Mouse (Mus musculus): ENCODE measurements around the gene Ywhah. TPM values are rescaled to one million over a fixed set of nuclear protein-coding genes. Genes with fewer than 3 reads are reported as not detected.

Ywhah gene
- polyA plus RNA-seq, 1 experiment from 2014 or later = 133 TPM

DNA sequence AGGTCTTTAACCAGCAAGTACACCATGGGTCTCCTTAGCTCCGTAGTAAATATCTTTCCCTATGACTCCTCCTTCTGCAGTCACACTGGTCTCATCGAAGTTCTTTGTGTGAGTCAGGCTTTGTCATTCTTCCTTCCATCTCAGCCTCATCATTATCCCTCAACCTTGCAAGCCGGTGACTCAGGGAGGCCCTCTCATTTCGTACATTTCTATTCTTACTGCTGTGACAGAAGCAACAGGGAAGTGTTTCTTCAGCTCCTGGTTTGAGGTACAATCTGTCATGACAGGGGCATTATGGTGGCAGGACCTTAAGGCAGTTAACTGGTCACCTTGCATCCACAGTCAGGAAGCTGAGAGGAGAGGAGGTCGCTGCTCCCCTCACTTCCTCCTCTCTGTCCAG lies 15.8 kb upstream of the Ywhah start:
- TF ChIP-seq CTCF (IDR thresholded peaks at IDR 0.05; ENCODE audit: low read depth) (no peak), EP300 (IDR thresholded peaks at IDR 0.05; ENCODE audit: low read depth) (no peak)
- WGBS (ENCODE audit: insufficient replicate concordance) = 75% methylated on average over 5 of the region's 5 CpGs
- Histone ChIP-seq H3K4me2 (ENCODE audit: low read depth, low read length) (no peak overlapping the region), H3K9me3 (ENCODE audit: low read length) (no peaks in the 10 kb centered on the region), H3K27me3 (ENCODE audit: insufficient read depth, low read length) (no peaks in the 10 kb centered on the region), H3K4me1 (ENCODE audit: insufficient read depth) (no peaks in the 10 kb centered on the region), H3K4me3 (ENCODE audit: low read depth, low read length) (no peak overlapping the region), H3K9ac (replicated peaks) (no peak overlapping the region), H3K36me3 (replicated peaks; ENCODE audit: insufficient read depth, low read length) (no peaks in the 10 kb centered on the region), H3K27ac (ENCODE audit: low read depth) (no peak overlapping the region)
- DNase-seq (no peak), ATAC-seq (no peak)

DNA sequence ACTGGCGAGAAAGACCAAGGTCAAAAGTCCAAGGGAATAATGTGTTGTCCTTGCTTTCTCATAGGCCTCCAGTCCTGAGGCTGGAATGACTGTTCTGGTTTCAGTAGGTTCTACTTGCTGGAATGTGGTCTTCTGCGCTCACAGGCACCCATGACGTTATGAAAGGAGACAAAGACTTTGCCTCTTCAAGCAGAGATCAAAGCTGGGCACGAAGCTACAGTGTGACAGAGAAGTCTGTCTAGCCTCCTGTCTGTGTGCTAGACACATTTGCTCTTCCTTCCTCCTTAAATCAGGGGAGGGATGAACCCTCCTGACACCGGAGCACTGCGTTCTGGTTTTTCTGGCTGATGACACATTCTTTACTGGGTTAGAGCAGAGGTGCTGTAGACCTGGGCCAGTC lies 15.1 kb upstream of the Ywhah start:
- no peaks in the 10 kb centered on the region for H3K27me3 ChIP-seq (ENCODE audit: insufficient read depth, low read length)
- 57% methylated on average over 6 of the region's 6 CpGs for WGBS (ENCODE audit: insufficient replicate concordance)
- H3K4me3 ChIP-seq (ENCODE audit: low read depth, low read length) = no peak overlapping the region
- no peak for ATAC-seq
- H3K9ac ChIP-seq (replicated peaks) = no peak overlapping the region
- H3K27ac ChIP-seq (ENCODE audit: low read depth) = no peak overlapping the region
- H3K4me2 ChIP-seq (ENCODE audit: low read depth, low read length) = no peak overlapping the region
- H3K9me3 ChIP-seq (ENCODE audit: low read length) = no peaks in the 10 kb centered on the region
- no peak for DNase-seq
- H3K4me1 ChIP-seq (ENCODE audit: insufficient read depth) = no peaks in the 10 kb centered on the region
- no peak for TF ChIP-seq CTCF (IDR thresholded peaks at IDR 0.05; ENCODE audit: low read depth)
- TF ChIP-seq EP300 (IDR thresholded peaks at IDR 0.05; ENCODE audit: low read depth) = no peak
- H3K36me3 ChIP-seq (replicated peaks; ENCODE audit: insufficient read depth, low read length) = no peaks in the 10 kb centered on the region

DNA sequence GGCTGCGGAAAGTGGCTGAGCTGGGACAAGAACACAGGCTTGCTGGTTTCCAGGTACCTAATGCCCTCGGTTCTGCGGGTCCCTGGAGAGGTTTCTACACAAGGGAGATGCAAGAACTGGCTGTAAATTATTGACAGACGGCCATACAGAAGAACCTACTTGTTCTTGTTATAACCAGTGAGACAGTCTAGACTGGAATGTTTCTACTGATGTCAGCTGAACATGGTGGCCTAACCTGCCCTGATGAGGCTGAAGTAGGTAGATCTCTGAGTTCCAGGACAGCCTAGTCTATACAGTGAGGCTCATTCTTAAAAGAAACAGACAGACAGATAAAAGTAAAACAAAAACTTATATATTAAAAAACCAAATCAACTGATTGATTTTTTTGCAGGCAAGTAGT lies 14.5 kb upstream of the Ywhah start:
- Histone ChIP-seq H3K9ac (replicated peaks) (no peak overlapping the region), H3K4me2 (ENCODE audit: low read depth, low read length) (no peak overlapping the region), H3K4me1 (ENCODE audit: insufficient read depth) (no peaks in the 10 kb centered on the region; the same call in 1 of the 2 replicates), H3K9me3 (ENCODE audit: low read length) (no peaks in the 10 kb centered on the region), H3K27ac (ENCODE audit: low read depth) (no peak overlapping the region), H3K4me3 (ENCODE audit: low read depth, low read length) (no peak overlapping the region), H3K27me3 (ENCODE audit: insufficient read depth, low read length) (no peaks in the 10 kb centered on the region), H3K36me3 (replicated peaks; ENCODE audit: insufficient read depth, low read length) (no peaks in the 10 kb centered on the region)
- DNase-seq = no peak
- ATAC-seq = peak; percentile 49; the same call in 1 of the 2 replicates
- TF ChIP-seq CTCF (IDR thresholded peaks at IDR 0.05; ENCODE audit: low read depth) (no peak), EP300 (IDR thresholded peaks at IDR 0.05; ENCODE audit: low read depth) (no peak)
- 63% methylated on average over 4 of the region's 4 CpGs for WGBS (ENCODE audit: insufficient replicate concordance)

DNA sequence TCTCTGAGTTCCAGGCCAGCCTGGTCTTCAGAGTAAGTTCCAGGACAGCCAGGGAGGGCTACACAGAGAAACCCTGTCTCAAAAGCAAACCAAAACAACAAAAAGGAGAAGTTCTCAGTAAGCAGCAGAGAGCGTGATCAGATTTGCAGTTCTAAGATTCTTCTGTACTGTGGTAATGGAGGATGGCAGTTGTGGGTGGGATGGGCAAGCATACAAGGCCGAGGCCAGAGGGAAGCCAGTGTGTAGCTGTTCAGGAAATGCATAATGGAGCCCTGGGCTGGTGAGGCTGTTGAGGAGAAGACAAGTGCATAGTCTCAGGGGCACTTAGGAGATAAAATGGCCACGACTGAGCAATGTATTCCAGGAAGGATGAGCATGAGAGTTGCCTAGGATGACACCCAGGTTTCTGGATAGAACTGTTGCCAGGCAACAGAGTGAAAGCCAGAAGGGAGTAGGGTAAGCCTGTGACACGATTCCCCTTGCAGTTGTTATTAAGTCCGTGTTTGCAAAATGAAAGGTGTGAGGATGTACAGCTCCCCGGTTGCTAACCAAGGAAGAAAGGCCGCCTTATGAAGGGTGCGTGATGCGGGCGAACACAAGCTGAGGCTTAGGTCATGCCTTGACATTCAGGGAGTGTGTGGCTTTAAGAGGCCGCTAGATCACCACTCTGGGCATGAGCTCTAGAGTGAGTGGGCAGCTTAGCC lies 13.0 kb upstream of the Ywhah start:
- H3K4me3 ChIP-seq (ENCODE audit: low read depth, low read length) = no peak overlapping the region
- DNase-seq (no peak), ATAC-seq (no peak)
- H3K9ac ChIP-seq (replicated peaks) = no peak overlapping the region
- no peaks in the 10 kb centered on the region; the same call in 1 of the 2 replicates for H3K4me1 ChIP-seq (ENCODE audit: insufficient read depth)
- H3K9me3 ChIP-seq (ENCODE audit: low read length) = no peaks in the 10 kb centered on the region
- no peak overlapping the region for H3K4me2 ChIP-seq (ENCODE audit: low read depth, low read length)
- no peak overlapping the region for H3K27ac ChIP-seq (ENCODE audit: low read depth)
- no peak for TF ChIP-seq EP300 (IDR thresholded peaks at IDR 0.05; ENCODE audit: low read depth)
- no peak for TF ChIP-seq CTCF (IDR thresholded peaks at IDR 0.05; ENCODE audit: low read depth)
- H3K27me3 ChIP-seq (ENCODE audit: insufficient read depth, low read length) = no peaks in the 10 kb centered on the region
- H3K36me3 ChIP-seq (replicated peaks; ENCODE audit: insufficient read depth, low read length) = no peaks in the 10 kb centered on the region
- 65% methylated on average over 11 of the region's 11 CpGs for WGBS (ENCODE audit: insufficient replicate concordance)

DNA sequence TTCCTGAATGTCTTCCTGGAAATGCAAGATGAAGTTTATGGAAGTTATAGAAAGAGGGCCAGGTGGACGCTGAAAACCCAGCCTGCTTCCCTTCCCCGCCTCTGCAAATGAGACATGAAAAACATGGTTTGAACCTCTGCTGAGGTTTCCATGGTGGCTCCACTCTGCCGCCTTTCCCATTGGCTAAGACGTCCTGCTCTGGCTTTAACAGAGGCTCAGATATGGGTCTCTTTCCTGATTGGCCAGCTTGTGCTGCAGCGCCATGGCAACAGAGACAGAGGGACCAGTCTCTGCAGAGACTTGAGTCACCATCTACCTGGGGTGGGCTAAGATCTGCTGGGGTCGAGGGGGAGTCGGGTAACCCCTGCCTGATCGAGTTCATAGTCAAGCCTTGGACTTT lies 11.9 kb upstream of the Ywhah start:
- Histone ChIP-seq H3K9me3 (ENCODE audit: low read length) (no peaks in the 10 kb centered on the region), H3K4me2 (ENCODE audit: low read depth, low read length) (no peak overlapping the region), H3K4me1 (ENCODE audit: insufficient read depth) (no peaks in the 10 kb centered on the region; the same call in 1 of the 2 replicates), H3K27me3 (ENCODE audit: insufficient read depth, low read length) (no peaks in the 10 kb centered on the region), H3K36me3 (replicated peaks; ENCODE audit: insufficient read depth, low read length) (no peaks in the 10 kb centered on the region), H3K9ac (replicated peaks) (no peak overlapping the region), H3K27ac (ENCODE audit: low read depth) (no peak overlapping the region), H3K4me3 (ENCODE audit: low read depth, low read length) (no peak overlapping the region)
- 58% methylated on average over 8 of the region's 8 CpGs for WGBS (ENCODE audit: insufficient replicate concordance)
- ATAC-seq (no peak), DNase-seq (no peak)
- TF ChIP-seq CTCF (IDR thresholded peaks at IDR 0.05; ENCODE audit: low read depth) (no peak), EP300 (IDR thresholded peaks at IDR 0.05; ENCODE audit: low read depth) (no peak)

DNA sequence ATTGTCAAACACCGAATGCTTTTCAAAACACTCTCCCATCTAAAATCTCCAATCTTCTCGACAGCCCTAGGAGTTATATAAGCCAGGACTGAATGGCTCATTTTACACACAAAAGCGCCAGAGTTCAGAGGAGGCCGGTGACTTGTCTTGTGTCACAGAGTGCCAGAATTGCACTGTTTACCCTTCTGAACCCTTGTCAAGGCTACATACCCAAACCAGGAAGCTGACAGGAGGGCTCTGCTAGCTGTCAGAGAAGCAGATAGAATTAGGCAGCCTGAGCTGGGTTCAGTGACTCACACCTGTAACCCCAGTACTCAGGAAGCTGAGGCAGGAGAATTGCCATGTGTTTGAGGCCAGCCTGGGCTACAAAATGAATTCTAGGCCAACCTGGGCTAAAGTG lies 11.2 kb upstream of the Ywhah start:
- Histone ChIP-seq H3K4me1 (ENCODE audit: insufficient read depth) (no peaks in the 10 kb centered on the region; the same call in 1 of the 2 replicates), H3K4me2 (ENCODE audit: low read depth, low read length) (no peak overlapping the region), H3K27ac (ENCODE audit: low read depth) (no peak overlapping the region), H3K36me3 (replicated peaks; ENCODE audit: insufficient read depth, low read length) (no peaks in the 10 kb centered on the region), H3K4me3 (ENCODE audit: low read depth, low read length) (no peak overlapping the region), H3K9ac (replicated peaks) (no peak overlapping the region), H3K9me3 (ENCODE audit: low read length) (no peaks in the 10 kb centered on the region), H3K27me3 (ENCODE audit: insufficient read depth, low read length) (no peaks in the 10 kb centered on the region)
- DNase-seq (no peak), ATAC-seq (peak; percentile 68)
- WGBS (ENCODE audit: insufficient replicate concordance) = 54% methylated on average over 4 of the region's 4 CpGs
- TF ChIP-seq CTCF (IDR thresholded peaks at IDR 0.05; ENCODE audit: low read depth) (no peak), EP300 (IDR thresholded peaks at IDR 0.05; ENCODE audit: low read depth) (no peak)
